Mouse (Mus musculus) embryonic facial prominence, embryonic 14.5 days (tissue): Measurements from ENCODE around the gene Sart3. TPM values are rescaled to one million over a fixed set of nuclear protein-coding genes. Genes with fewer than 3 reads are reported as not detected.
A peak's percentile ranks its signal among the peaks of the same experiment; 100 is the strongest.

ENCODE experiments used
- ATAC-seq: fragments of 200-750 bp; cut with Nextera tagmentation; 2 replicates; pipeline ENCODE4 v1.8.0; 2017; ENCODE audit warnings: low read depth, moderate number of reproducible peaks, moderate TSS enrichment
- DNase-seq: peaks from one replicate; pipeline ENCODE4 v3.0.0-alpha.2; 2015; ENCODE audit warnings: low spot score
- H3K27ac ChIP-seq: fragments of 300-500 bp; sonication (generic); replicated peaks from 2 replicates; pipeline ENCODE4 v1.5.1; 2014; ENCODE audit warnings: low read depth, mild to moderate bottlenecking, low read length, moderate library complexity
- H3K27me3 ChIP-seq: fragments of 300-500 bp; sonication (generic); replicated peaks from 2 replicates; pipeline ENCODE4 v1.6.1; 2014; ENCODE audit warnings: low read length; ENCODE audit not compliant: control insufficient read depth, insufficient read depth
- H3K36me3 ChIP-seq: fragments of 300-500 bp; sonication (generic); 2 replicates; pipeline ENCODE4 v1.6.1; 2014; ENCODE audit warnings: low read length, mixed read lengths; ENCODE audit not compliant: control insufficient read depth, insufficient read depth
- H3K4me1 ChIP-seq: fragments of 300-500 bp; sonication (generic); 2 replicates; pipeline ENCODE4 v1.6.1; 2014; ENCODE audit warnings: antibody characterized with exemption, low read length; ENCODE audit not compliant: control insufficient read depth, insufficient read depth
- H3K4me2 ChIP-seq: fragments of 300-500 bp; sonication (generic); 2 replicates; pipeline ENCODE4 v1.6.1; 2014; ENCODE audit warnings: low read depth, mild to moderate bottlenecking, low read length, moderate library complexity, mixed read lengths
- H3K4me3 ChIP-seq: fragments of 300-500 bp; sonication (generic); 2 replicates; pipeline ENCODE4 v1.5.1; 2014; ENCODE audit warnings: low read depth, mild to moderate bottlenecking, low read length
- H3K9ac ChIP-seq: fragments of 300-500 bp; sonication (generic); 2 replicates; pipeline ENCODE4 v1.6.1; 2014; ENCODE audit warnings: low read depth, mild to moderate bottlenecking, low read length, moderate library complexity, mixed read lengths
- H3K9me3 ChIP-seq: fragments of 300-500 bp; sonication (generic); 2 replicates; pipeline ENCODE4 v1.6.1; 2016; ENCODE audit warnings: low read length; ENCODE audit not compliant: control insufficient read depth
- WGBS: fragments of 180-500 bp; shearing (Covaris S2); extraction: QIAGEN DNeasy Blood & Tissue Kit; methylation state at CpG from one replicate; pipeline ENCODE4 v1.1.7; 2014; 5-methylcytosine and 5-hydroxymethylcytosine counted together
- polyA plus RNA-seq: library from polyadenylated mRNA; unstranded; fragments of >200 nt; fragmentation: Nextera tagmentation; extraction: Ambion mirVana; gene quantifications from 2 replicates; pipeline ENCODE4 v1.2.1, GENCODE M21; 2014

Gene Sart3
- polyA plus RNA-seq, 1 experiment from 2014 or later, result 37.2 TPM

GRCm38 (mm10) chr5:113810111-113810510, 37.8 kb upstream of the Sart3 start:
- WGBS, result 92% methylated on average over 4 of the region's 4 CpGs
- ATAC-seq, result no peak
- no peaks in the 10 kb centered on the region for H3K27me3 ChIP-seq

GRCm38 (mm10) chr5:113808177-113808576, 35.9 kb upstream of the Sart3 start:
- ATAC-seq (peak; percentile 51), DNase-seq (peak; percentile 85)
- Histone ChIP-seq H3K4me1 (peaks cover 24% of the 10 kb centered on the region), H3K36me3 (no peaks in the 10 kb centered on the region), H3K9me3 (peaks cover 11% of the 10 kb centered on the region; the same call in 1 of the 2 replicates), H3K27ac (peak overlapping the region; percentile 15; the same call in 1 of the 2 replicates), H3K27me3 (no peaks in the 10 kb centered on the region), H3K4me2 (0 out of 2 replicates have a peak overlapping the region, but pooled peaks have one; percentile 10), H3K9ac (no peak overlapping the region; the same call in 1 of the 2 replicates), H3K4me3 (no peak overlapping the region)
- WGBS, result 34% methylated on average over 2 of the region's 2 CpGs

More at GRCm38 (mm10) chr5:113810111-113810510, 37.8 kb upstream of the Sart3 start:
- DNase-seq, result no peak
- Histone ChIP-seq H3K9ac (no peak overlapping the region), H3K9me3 (peaks cover 11% of the 10 kb centered on the region; the same call in 1 of the 2 replicates), H3K4me3 (no peak overlapping the region), H3K4me2 (no peak overlapping the region), H3K27ac (no peak overlapping the region), H3K4me1 (peaks cover 16% of the 10 kb centered on the region), H3K36me3 (no peaks in the 10 kb centered on the region)

- Histone ChIP-seq H3K9me3 (peaks cover 11% of the 10 kb centered on the region; the same call in 1 of the 2 replicates), H3K36me3 (no peaks in the 10 kb centered on the region), H3K9ac (no peak overlapping the region; the same call in 1 of the 2 replicates), H3K4me3 (no peak overlapping the region), H3K4me1 (peaks cover 24% of the 10 kb centered on the region), H3K27ac (peak overlapping the region; percentile 15; the same call in 1 of the 2 replicates), H3K4me2 (no peak overlapping the region), H3K27me3 (no peaks in the 10 kb centered on the region)
- WGBS, result 25% methylated on average over 9 of the region's 9 CpGs
- ATAC-seq (no peak), DNase-seq (no peak)
These were observed 35.4 kb upstream of the Sart3 start for GRCm38 (mm10) chr5:113807712-113808111.

- Histone ChIP-seq H3K4me2 (no peak overlapping the region), H3K9me3 (peaks cover 7% of the 10 kb centered on the region; the same call in 1 of the 2 replicates), H3K4me1 (peaks cover 24% of the 10 kb centered on the region), H3K36me3 (no peaks in the 10 kb centered on the region), H3K9ac (no peak overlapping the region), H3K27ac (no peak overlapping the region), H3K4me3 (no peak overlapping the region), H3K27me3 (no peaks in the 10 kb centered on the region)
- ATAC-seq, result no peak; the same call in 1 of the 2 replicates
- no peak for DNase-seq
- 22% methylated on average over 9 of the region's 10 CpGs for WGBS
These were observed 34.1 kb upstream of the Sart3 start for GRCm38 (mm10) chr5:113806414-113806813.

- Histone ChIP-seq H3K27me3 (no peaks in the 10 kb centered on the region), H3K36me3 (no peaks in the 10 kb centered on the region), H3K9ac (no peak overlapping the region), H3K4me2 (no peak overlapping the region), H3K9me3 (no peaks in the 10 kb centered on the region), H3K27ac (no peak overlapping the region), H3K4me3 (no peak overlapping the region), H3K4me1 (peaks cover 29% of the 10 kb centered on the region)
- no peak for ATAC-seq
- 68% methylated on average over 9 of the region's 9 CpGs for WGBS
- no peak for DNase-seq
These were observed 33.0 kb upstream of the Sart3 start for GRCm38 (mm10) chr5:113805301-113805700.

GRCm38 (mm10) chr5:113804395-113804966, 32.2 kb upstream of the Sart3 start:
- Histone ChIP-seq H3K4me1 (peaks cover 29% of the 10 kb centered on the region), H3K4me3 (no peak overlapping the region), H3K27ac (peak overlapping the region; percentile 36; the same call in 1 of the 2 replicates), H3K9ac (no peak overlapping the region), H3K4me2 (no peak overlapping the region), H3K27me3 (no peaks in the 10 kb centered on the region), H3K36me3 (no peaks in the 10 kb centered on the region), H3K9me3 (no peaks in the 10 kb centered on the region)
- WGBS, result 52% methylated on average over 7 of the region's 7 CpGs
- DNase-seq (peak; percentile 70), ATAC-seq (peak; percentile 45; the same call in 1 of the 2 replicates)

GRCm38 (mm10) chr5:113800280-113800679, 28.0 kb upstream of the Sart3 start, which contains the start of gene Tmem119:
Tmem119 (minus strand) TSS chr5:113800516.
- 1% methylated on average over 11 of the region's 11 CpGs for WGBS
- DNase-seq (peak; percentile 92), ATAC-seq (peak; percentile 93)
- Histone ChIP-seq H3K4me3 (peak within 1 kb of the TSS; percentile 53), H3K27ac (peak within 1 kb of the TSS; percentile 91), H3K9me3 (no peaks in the 10 kb centered on the region), H3K36me3 (peaks cover 6% of the 10 kb centered on the region; the same call in 1 of the 2 replicates), H3K4me2 (peak within 1 kb of the TSS; percentile 57), H3K27me3 (no peaks in the 10 kb centered on the region), H3K9ac (peak within 1 kb of the TSS; percentile 65), H3K4me1 (peaks cover 48% of the 10 kb centered on the region)

- H3K4me3 ChIP-seq, result peak overlapping the region; percentile 53
- no peak for ATAC-seq
- 12% methylated on average over 5 of the region's 5 CpGs for WGBS
- H3K27ac ChIP-seq, result peak overlapping the region; percentile 91
- H3K9me3 ChIP-seq, result no peaks in the 10 kb centered on the region
- peaks cover 42% of the 10 kb centered on the region for H3K4me1 ChIP-seq
- peak overlapping the region; percentile 65 for H3K9ac ChIP-seq
- peaks cover 12% of the 10 kb centered on the region; the same call in 1 of the 2 replicates for H3K36me3 ChIP-seq
- no peaks in the 10 kb centered on the region for H3K27me3 ChIP-seq
- no peak for DNase-seq
- peak overlapping the region; percentile 57 for H3K4me2 ChIP-seq
These were observed 27.4 kb upstream of the Sart3 start for GRCm38 (mm10) chr5:113799691-113800090.
